Mouse (Mus musculus) hindbrain, embryonic 11.5 days (tissue): Measurements from ENCODE around the gene Kcnma1. TPM values are rescaled to one million over a fixed set of nuclear protein-coding genes. Genes with fewer than 3 reads are reported as not detected.

Source experiments
- ATAC-seq: fragments of 200-750 bp; cut with Nextera tagmentation; 2 replicates; pipeline ENCODE4 v1.8.0; 2017; ENCODE audit warnings: mild to moderate bottlenecking, moderate TSS enrichment, moderate library complexity; ENCODE audit not compliant: low FRiP score
- DNase-seq: peaks from one replicate; pipeline ENCODE4 v3.0.0-alpha.2; 2015; ENCODE audit warnings: low spot score
- H3K27ac ChIP-seq: fragments of 300-500 bp; sonication (generic); 2 replicates; pipeline ENCODE4 v1.5.1; 2014; ENCODE audit warnings: mild to moderate bottlenecking, low read depth, low read length
- H3K27me3 ChIP-seq: fragments of 300-500 bp; sonication (generic); 2 replicates; pipeline ENCODE4 v1.6.1; 2014; ENCODE audit warnings: mild to moderate bottlenecking, low read length, moderate library complexity, mixed read lengths; ENCODE audit not compliant: control insufficient read depth, insufficient read depth
- H3K36me3 ChIP-seq: fragments of 300-500 bp; sonication (generic); 2 replicates; pipeline ENCODE4 v1.6.1; 2014; ENCODE audit warnings: mild to moderate bottlenecking, low read length, moderate library complexity, mixed read lengths; ENCODE audit not compliant: control insufficient read depth, insufficient read depth
- H3K4me1 ChIP-seq: fragments of 300-500 bp; sonication (generic); replicated peaks from 2 replicates; pipeline ENCODE4 v1.6.1; 2014; ENCODE audit warnings: low read length, mixed read lengths; ENCODE audit not compliant: control insufficient read depth, insufficient read depth
- H3K4me2 ChIP-seq: fragments of 300-500 bp; sonication (generic); replicated peaks from 2 replicates; pipeline ENCODE4 v1.6.1; 2014; ENCODE audit warnings: mild to moderate bottlenecking, low read depth, low read length
- H3K4me3 ChIP-seq: fragments of 300-500 bp; sonication (generic); 2 replicates; pipeline ENCODE4 v1.5.1; 2014; ENCODE audit warnings: low read depth, low read length
- H3K9ac ChIP-seq: fragments of 300-500 bp; sonication (generic); 2 replicates; pipeline ENCODE4 v1.6.1; 2014; ENCODE audit warnings: low read depth, low read length
- H3K9me3 ChIP-seq: fragments of 300-500 bp; sonication (generic); 2 replicates; pipeline ENCODE4 v1.6.1; 2016; ENCODE audit warnings: low read length; ENCODE audit not compliant: control insufficient read depth
- WGBS: fragments of 180-500 bp; shearing (Covaris S2); extraction: QIAGEN DNeasy Blood & Tissue Kit; methylation state at CpG from one replicate; pipeline ENCODE4 v1.1.7; 2014; 5-methylcytosine and 5-hydroxymethylcytosine counted together
- polyA plus RNA-seq: library from polyadenylated mRNA; unstranded; fragments of >200 nt; fragmentation: Nextera tagmentation; extraction: Ambion mirVana; gene quantifications from 2 replicates; pipeline ENCODE4 v1.2.1, GENCODE M21; 2014

The Kcnma1 gene
- polyA plus RNA-seq, 1 experiment from 2014 or later = 1.8 TPM

- no peaks in the 10 kb centered on the region for H3K4me1 ChIP-seq
- no peak overlapping the region for H3K9ac ChIP-seq
- H3K27me3 ChIP-seq = no peaks in the 10 kb centered on the region
- H3K9me3 ChIP-seq = no peaks in the 10 kb centered on the region
- 77% methylated on average over 9 of the region's 9 CpGs for WGBS
- H3K36me3 ChIP-seq = no peaks in the 10 kb centered on the region
- ATAC-seq = no peak
- H3K27ac ChIP-seq = no peak overlapping the region
- no peak overlapping the region for H3K4me2 ChIP-seq
- no peak for DNase-seq
- no peak overlapping the region for H3K4me3 ChIP-seq
These were observed 368.8 kb downstream of the Kcnma1 start for GRCm38 (mm10) chr14:23645361-23646063.

GRCm38 (mm10) chr14:23643162-23643561 is 371.1 kb downstream of the Kcnma1 start:
- Histone ChIP-seq H3K36me3 (no peaks in the 10 kb centered on the region), H3K27ac (no peak overlapping the region), H3K4me3 (no peak overlapping the region), H3K4me1 (no peaks in the 10 kb centered on the region), H3K9ac (no peak overlapping the region), H3K27me3 (no peaks in the 10 kb centered on the region), H3K9me3 (no peaks in the 10 kb centered on the region), H3K4me2 (no peak overlapping the region)
- WGBS = 83% methylated on average over 3 of the region's 3 CpGs
- ATAC-seq (no peak), DNase-seq (no peak)

- no peaks in the 10 kb centered on the region for H3K36me3 ChIP-seq
- no peaks in the 10 kb centered on the region for H3K27me3 ChIP-seq
- H3K4me1 ChIP-seq = no peaks in the 10 kb centered on the region
- 49% methylated on average over 2 of the region's 2 CpGs for WGBS
- H3K4me2 ChIP-seq = no peak overlapping the region
- H3K9me3 ChIP-seq = no peaks in the 10 kb centered on the region
- no peak overlapping the region for H3K27ac ChIP-seq
- H3K4me3 ChIP-seq = no peak overlapping the region
- no peak overlapping the region for H3K9ac ChIP-seq
- DNase-seq = no peak
- ATAC-seq = no peak
These were observed 373.6 kb downstream of the Kcnma1 start for GRCm38 (mm10) chr14:23640665-23641064.

GRCm38 (mm10) chr14:23638078-23638695 is 376.1 kb downstream of the Kcnma1 start:
- no peaks in the 10 kb centered on the region for H3K36me3 ChIP-seq
- WGBS = 67% methylated on average over 3 of the region's 3 CpGs
- no peak for ATAC-seq

GRCm38 (mm10) chr14:23635903-23636302 is 378.4 kb downstream of the Kcnma1 start:
- WGBS = 66% methylated on average over 4 of the region's 4 CpGs
- no peak for ATAC-seq
- Histone ChIP-seq H3K4me3 (no peak overlapping the region), H3K27me3 (no peaks in the 10 kb centered on the region), H3K36me3 (no peaks in the 10 kb centered on the region), H3K27ac (no peak overlapping the region), H3K4me1 (no peaks in the 10 kb centered on the region), H3K9me3 (no peaks in the 10 kb centered on the region), H3K9ac (no peak overlapping the region), H3K4me2 (no peak overlapping the region)
- no peak for DNase-seq

More at GRCm38 (mm10) chr14:23638078-23638695, 376.1 kb downstream of the Kcnma1 start:
- Histone ChIP-seq H3K4me2 (no peak overlapping the region), H3K4me3 (no peak overlapping the region), H3K27me3 (no peaks in the 10 kb centered on the region), H3K9me3 (no peaks in the 10 kb centered on the region), H3K27ac (no peak overlapping the region), H3K9ac (no peak overlapping the region), H3K4me1 (no peaks in the 10 kb centered on the region)
- DNase-seq = no peak

- Histone ChIP-seq H3K9me3 (no peaks in the 10 kb centered on the region), H3K9ac (no peak overlapping the region), H3K4me1 (no peaks in the 10 kb centered on the region), H3K27ac (no peak overlapping the region), H3K27me3 (no peaks in the 10 kb centered on the region), H3K36me3 (no peaks in the 10 kb centered on the region), H3K4me2 (no peak overlapping the region), H3K4me3 (no peak overlapping the region)
- 92% methylated on average over 5 of the region's 5 CpGs for WGBS
- ATAC-seq = no peak
- no peak for DNase-seq
These were observed 381.2 kb downstream of the Kcnma1 start for GRCm38 (mm10) chr14:23633011-23633595.

GRCm38 (mm10) chr14:23626925-23627324 is 387.4 kb downstream of the Kcnma1 start:
- DNase-seq = no peak
- Histone ChIP-seq H3K9ac (no peak overlapping the region), H3K9me3 (no peaks in the 10 kb centered on the region), H3K27ac (no peak overlapping the region), H3K4me2 (no peak overlapping the region), H3K4me3 (no peak overlapping the region), H3K27me3 (no peaks in the 10 kb centered on the region), H3K4me1 (no peaks in the 10 kb centered on the region), H3K36me3 (no peaks in the 10 kb centered on the region)
- 80% methylated on average over 6 of the region's 6 CpGs for WGBS
- no peak for ATAC-seq

GRCm38 (mm10) chr14:23626114-23626513 is 388.2 kb downstream of the Kcnma1 start:
- no peaks in the 10 kb centered on the region for H3K36me3 ChIP-seq
- H3K4me2 ChIP-seq = no peak overlapping the region
- ATAC-seq = no peak
- no peak overlapping the region for H3K4me3 ChIP-seq
- no peaks in the 10 kb centered on the region for H3K4me1 ChIP-seq
- WGBS = 65% methylated on average over 2 of the region's 2 CpGs
- no peak for DNase-seq
- no peaks in the 10 kb centered on the region for H3K27me3 ChIP-seq
- H3K9me3 ChIP-seq = no peaks in the 10 kb centered on the region
- no peak overlapping the region for H3K27ac ChIP-seq
- H3K9ac ChIP-seq = no peak overlapping the region

GRCm38 (mm10) chr14:23625436-23625835 is 388.9 kb downstream of the Kcnma1 start:
- no peak overlapping the region for H3K4me3 ChIP-seq
- no peaks in the 10 kb centered on the region for H3K36me3 ChIP-seq
- DNase-seq (no peak), ATAC-seq (no peak)
- no peak overlapping the region for H3K9ac ChIP-seq
- H3K4me2 ChIP-seq = no peak overlapping the region
- WGBS = 90% methylated on average over 6 of the region's 6 CpGs
- no peak overlapping the region for H3K27ac ChIP-seq
- H3K9me3 ChIP-seq = no peaks in the 10 kb centered on the region
- no peaks in the 10 kb centered on the region for H3K4me1 ChIP-seq
- no peaks in the 10 kb centered on the region for H3K27me3 ChIP-seq
